In the genomic region with DNA sequence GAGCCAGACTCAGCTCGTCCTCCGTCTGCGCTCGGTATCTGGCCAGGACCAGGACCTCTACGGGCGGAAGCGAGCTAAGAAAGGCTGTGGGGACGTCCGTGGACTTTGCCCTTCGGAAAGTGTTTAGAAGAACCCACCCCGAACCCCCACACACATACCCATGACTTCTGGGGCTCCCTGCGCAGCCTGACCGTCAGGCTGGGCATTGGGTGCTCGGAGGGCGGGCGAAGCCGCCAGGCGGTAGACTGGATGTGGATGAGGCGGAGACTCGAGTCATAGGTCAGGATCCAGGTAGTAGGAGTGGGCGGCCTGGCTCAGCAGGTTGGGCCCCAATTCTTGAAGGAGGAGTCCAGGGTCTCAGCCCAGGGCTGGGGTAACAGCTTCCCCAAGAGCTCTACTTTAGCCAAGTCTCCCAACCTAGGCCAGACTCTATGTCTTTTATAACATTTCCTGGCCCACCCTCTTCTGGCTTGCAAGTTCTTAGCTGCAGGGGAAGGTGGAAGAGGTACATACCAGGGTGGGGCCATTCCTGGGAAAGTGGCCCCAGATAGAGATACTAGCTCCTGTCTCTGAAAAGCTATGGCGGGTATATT, we compare ENCODE assay signal across 8 mouse cellular contexts. TPM values are rescaled to one million over a fixed set of nuclear protein-coding genes. Genes with fewer than 3 reads are reported as not detected.
DNase-seq lines count a peak whose midpoint lies in the region; ATAC-seq lines count a peak whose summit lies in the region.

A gene (minus strand): TSS at position 425 of the 593 bp plus-strand sequence.

- DNase-seq in embryo, embryonic 10 days (ENCODE audit: low spot score) = peak; percentile 44
- no peak for DNase-seq in embryo, embryonic 11 days
- peak; percentile 52 for DNase-seq in embryonic facial prominence, embryonic 10.5 days (ENCODE audit: low spot score)
- no peak for DNase-seq in hindbrain, embryonic 10.5 days (ENCODE audit: low spot score)
- no peak for DNase-seq in gastrocnemius, postnatal 14 days
- no peak for DNase-seq in adrenal gland, postnatal 14 days

- peak within 1 kb of the TSS; percentile 88 for H3K9ac ChIP-seq in limb, embryonic 12.5 days (replicated peaks)
- H3K9ac ChIP-seq in midbrain, embryonic 13.5 days (replicated peaks) = peak within 1 kb of the TSS; percentile 71

- H3K27ac ChIP-seq in embryonic facial prominence, embryonic 10.5 days (replicated peaks) = peak within 1 kb of the TSS; percentile 83
- H3K27ac ChIP-seq in hindbrain, embryonic 10.5 days = peak within 1 kb of the TSS; percentile 86
- H3K27ac ChIP-seq in limb, embryonic 12.5 days = peak within 1 kb of the TSS; percentile 83
- H3K27ac ChIP-seq in midbrain, embryonic 13.5 days = no peak within 1 kb of the TSS

- peaks cover 39% of the 10 kb centered on the region for H3K36me3 ChIP-seq in embryonic facial prominence, embryonic 10.5 days (replicated peaks)
- H3K36me3 ChIP-seq in hindbrain, embryonic 10.5 days = peaks cover 41% of the 10 kb centered on the region
- H3K36me3 ChIP-seq in limb, embryonic 12.5 days = peaks cover 31% of the 10 kb centered on the region
- peaks cover 25% of the 10 kb centered on the region for H3K36me3 ChIP-seq in midbrain, embryonic 13.5 days

- no peaks in the 10 kb centered on the region for H3K9me3 ChIP-seq in embryonic facial prominence, embryonic 10.5 days
- H3K9me3 ChIP-seq in hindbrain, embryonic 10.5 days = no peaks in the 10 kb centered on the region
- H3K9me3 ChIP-seq in limb, embryonic 12.5 days = no peaks in the 10 kb centered on the region
- no peaks in the 10 kb centered on the region for H3K9me3 ChIP-seq in midbrain, embryonic 13.5 days

- intact Hi-C loops in gastrocnemius, postnatal 14 days (cut with DNase I; ENCODE audit: low total_unique reads) = no loop called here

- peak within 1 kb of the TSS; percentile 99 for H3K4me2 ChIP-seq in limb, embryonic 12.5 days
- H3K4me2 ChIP-seq in midbrain, embryonic 13.5 days (replicated peaks) = peak within 1 kb of the TSS; percentile 86

- H3K4me1 ChIP-seq in embryonic facial prominence, embryonic 10.5 days = peaks cover 23% of the 10 kb centered on the region
- H3K4me1 ChIP-seq in hindbrain, embryonic 10.5 days (replicated peaks) = peaks cover 21% of the 10 kb centered on the region
- H3K4me1 ChIP-seq in limb, embryonic 12.5 days (replicated peaks) = peaks cover 17% of the 10 kb centered on the region
- H3K4me1 ChIP-seq in midbrain, embryonic 13.5 days (replicated peaks) = peaks cover 13% of the 10 kb centered on the region

- H3K4me3 ChIP-seq in embryonic facial prominence, embryonic 10.5 days = peak within 1 kb of the TSS; percentile 71
- H3K4me3 ChIP-seq in hindbrain, embryonic 10.5 days = peak within 1 kb of the TSS; percentile 67
- peak within 1 kb of the TSS; percentile 61 for H3K4me3 ChIP-seq in limb, embryonic 12.5 days (replicated peaks)
- H3K4me3 ChIP-seq in midbrain, embryonic 13.5 days (replicated peaks) = peak within 1 kb of the TSS; percentile 47

- H3K27me3 ChIP-seq in embryonic facial prominence, embryonic 10.5 days (replicated peaks; ENCODE audit: low read depth, poor library complexity, severe bottlenecking) = no peaks in the 10 kb centered on the region
- no peaks in the 10 kb centered on the region for H3K27me3 ChIP-seq in hindbrain, embryonic 10.5 days (ENCODE audit: insufficient read depth, poor library complexity, severe bottlenecking)
- H3K27me3 ChIP-seq in limb, embryonic 12.5 days = no peaks in the 10 kb centered on the region
- no peaks in the 10 kb centered on the region for H3K27me3 ChIP-seq in midbrain, embryonic 13.5 days

- peak; percentile 22; the same call in 1 of the 2 replicates for ATAC-seq in limb, embryonic 12.5 days (ENCODE audit: insufficient number of reproducible peaks, insufficient read depth, low FRiP score, low TSS enrichment, low read depth)
- no peak; the same call in 1 of the 2 replicates for ATAC-seq in midbrain, embryonic 13.5 days

- WGBS in embryonic facial prominence, embryonic 10.5 days = 5% methylated on average over 22 of the region's 22 CpGs
- 6% methylated on average over 22 of the region's 22 CpGs for WGBS in hindbrain, embryonic 10.5 days
- 6% methylated on average over 22 of the region's 22 CpGs for WGBS in limb, embryonic 12.5 days
- WGBS in midbrain, embryonic 13.5 days = 8% methylated on average over 22 of the region's 22 CpGs

RNA-seq across cellular contexts. Expression of the gene that starts here (rescaled TPM):
- polyA plus RNA-seq in embryonic facial prominence, embryonic 10.5 days (2016; fragmentation: Nextera tagmentation; extraction: Ambion mirVana) = 2.0 and 3.1 TPM in 2 replicates
- polyA plus RNA-seq in hindbrain, embryonic 10.5 days (2016; fragmentation: Nextera tagmentation; extraction: Ambion mirVana) = 1.3 and 2.3 TPM in 2 replicates
- 7.2 and 8.4 TPM in 2 replicates for polyA plus RNA-seq in limb, embryonic 12.5 days (2016; fragmentation: Nextera tagmentation; extraction: Ambion mirVana)
- 0.55 and 1.0 TPM in 2 replicates for polyA plus RNA-seq in midbrain, embryonic 13.5 days (2015; fragmentation: Nextera tagmentation; extraction: Ambion mirVana)
- 1 to 10 TPM; 1.1 to 1.2 TPM for total RNA-seq in gastrocnemius, postnatal 14 days (2021)
- 3.7 and 4.8 TPM in 2 replicates for total RNA-seq in adrenal gland, postnatal 14 days (2021)

Comparison
In these comparisons a context has a peak if more than half of its experiments do, and no peak if none do; other contexts are left out.
1. DNase-seq: peak in embryo, embryonic 10 days (single experiment) and embryonic facial prominence, embryonic 10.5 days (single experiment); none in embryo, embryonic 11 days (single experiment), hindbrain, embryonic 10.5 days (single experiment), gastrocnemius, postnatal 14 days (single experiment) and adrenal gland, postnatal 14 days (single experiment).
2. Peak in every context shown above with its lines, with median percentiles within 50 percentile points of each other: H3K4me3 ChIP-seq.